ENCODE assay signal across 7 mouse cellular contexts in the genomic region with DNA sequence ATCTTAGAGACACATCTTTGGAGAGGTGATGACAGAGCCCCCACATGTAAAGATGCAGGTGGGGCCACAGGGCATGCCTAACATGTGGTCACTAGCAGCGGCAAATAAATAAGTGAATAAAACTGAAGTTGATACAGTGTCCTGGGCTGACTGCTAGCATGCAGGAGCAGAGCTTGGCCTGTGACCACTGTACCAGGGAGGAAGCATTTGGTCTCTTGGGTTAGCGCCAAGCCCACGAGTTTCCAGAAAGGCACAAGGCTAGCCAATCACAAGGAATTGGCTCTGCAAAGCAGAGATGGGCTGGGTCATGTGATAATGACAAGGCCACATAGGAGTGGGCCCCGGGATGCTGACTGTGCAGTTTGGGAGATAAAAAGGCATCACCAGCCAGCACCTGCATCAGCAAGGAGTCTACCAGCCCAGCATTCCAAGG. TPM values are rescaled to one million over a fixed set of nuclear protein-coding genes. Genes with fewer than 3 reads are reported as not detected.
A peak's percentile ranks its signal among the peaks of the same experiment; 100 is the strongest.
DNase-seq lines count a peak whose midpoint lies in the region.

No protein-coding gene starts in this region.

- DNase-seq in ovary, adult 18-20 months (ENCODE audit: low spot score): peak; percentile 70
- no peak for DNase-seq in ovary, postnatal 10 days (ENCODE audit: low spot score)
- DNase-seq in cerebellum, postnatal 25 days: peak; percentile 55 to 73
- DNase-seq in kidney, postnatal 25 days: peak; percentile 76 to 83
- DNase-seq in testis, postnatal 10 days (ENCODE audit: low spot score): peak; percentile 77
- DNase-seq in retina, postnatal 1 day: no peak
- no peak for DNase-seq in urinary bladder, adult 2 months (ENCODE audit: low spot score)

RNA-seq across cellular contexts. Expression of gene Uspl1, which starts 47.2 kb away (rescaled TPM):
- polyA plus RNA-seq in urinary bladder, adult 2 months (2012; rRNA removed): 16.9 and 21.6 TPM in 2 replicates

RNA-seq across cellular contexts. Expression of gene Hmgb1, which starts 47.3 kb away (rescaled TPM):
- polyA plus RNA-seq in urinary bladder, adult 2 months (2012; rRNA removed): 230 and 291 TPM in 2 replicates

Comparison
In these comparisons a context has a peak if more than half of its experiments do, and no peak if none do; other contexts are left out.
1. DNase-seq: peak in ovary, adult 18-20 months (single experiment), cerebellum, postnatal 25 days (2 of 2), kidney, postnatal 25 days (2 of 2) and testis, postnatal 10 days (single experiment); none in ovary, postnatal 10 days (single experiment), retina, postnatal 1 day (single experiment) and urinary bladder, adult 2 months (single experiment).